Mouse (Mus musculus) colon, adult 2 months (tissue): Measurements from ENCODE around the gene Speer4b. TPM values are rescaled to one million over a fixed set of nuclear protein-coding genes. Genes with fewer than 3 reads are reported as not detected.

ENCODE experiments used
- polyA plus RNA-seq: library from polyadenylated mRNA; depleted of rRNA; stranded (reverse); fragments of >200 nt; gene quantifications from 2 replicates; pipeline ENCODE4 v1.2.3, GENCODE M21; 2012; rRNA removed

Gene Speer4b
- polyA plus RNA-seq: not detected in 2 replicates

GRCm38 (mm10) chr5:27501338-27501737, at the start of gene Speer4b:
Gene Speer4b, minus strand, starts transcription at chr5:27501438.

